Mouse (Mus musculus): ENCODE measurements around the gene Myh9.
"Not testable (repeated sequence)": the region's sequence is repeated elsewhere in the genome, so short reads cannot be mapped to it uniquely, and the experiment has no call there.

Myh9 gene

GRCm38 (mm10) chr15:77867231-77867968 is 25.4 kb upstream of the Myh9 start:
- DNase-seq (ENCODE audit: low spot score in 2 of 2) = not testable (repeated sequence)

- DNase-seq (ENCODE audit: low spot score in 2 of 2) = no peak
Observed at GRCm38 (mm10) chr15:77866583-77867220, 24.7 kb upstream of the Myh9 start.

- no peak for DNase-seq (ENCODE audit: low spot score in 2 of 2)
Observed at GRCm38 (mm10) chr15:77864063-77864758, 22.2 kb upstream of the Myh9 start.

- no peak for DNase-seq (ENCODE audit: low spot score in 2 of 2)
Observed at GRCm38 (mm10) chr15:77862991-77863972, 21.3 kb upstream of the Myh9 start.

GRCm38 (mm10) chr15:77860081-77860665 is 18.2 kb upstream of the Myh9 start:
- no peak for DNase-seq (ENCODE audit: low spot score in 2 of 2)

GRCm38 (mm10) chr15:77857662-77858156 is 15.7 kb upstream of the Myh9 start:
- DNase-seq (ENCODE audit: low spot score in 2 of 2) = peak; percentile 67 to 70

GRCm38 (mm10) chr15:77856541-77856940 is 14.6 kb upstream of the Myh9 start:
- no peak for DNase-seq (ENCODE audit: low spot score in 2 of 2)

GRCm38 (mm10) chr15:77855301-77855700 is 13.3 kb upstream of the Myh9 start:
- no peak for DNase-seq (ENCODE audit: low spot score in 2 of 2)

- no peak for DNase-seq (ENCODE audit: low spot score in 2 of 2)
Observed at GRCm38 (mm10) chr15:77852001-77852400, 10.0 kb upstream of the Myh9 start.

- no peak for DNase-seq (ENCODE audit: low spot score in 2 of 2)
Observed at GRCm38 (mm10) chr15:77851136-77851535, 9.2 kb upstream of the Myh9 start.

- no peak for DNase-seq (ENCODE audit: low spot score in 2 of 2)
Observed at GRCm38 (mm10) chr15:77849572-77850229, 7.7 kb upstream of the Myh9 start.

GRCm38 (mm10) chr15:77849039-77849436 is 7.1 kb upstream of the Myh9 start:
- DNase-seq (ENCODE audit: low spot score in 2 of 2) = no peak

- DNase-seq (ENCODE audit: low spot score in 2 of 2) = no peak
Observed at GRCm38 (mm10) chr15:77848415-77849038, 6.6 kb upstream of the Myh9 start.

GRCm38 (mm10) chr15:77847826-77848225 is 5.9 kb upstream of the Myh9 start:
- no peak for DNase-seq (ENCODE audit: low spot score in 2 of 2)

GRCm38 (mm10) chr15:77847108-77847507 is 5.1 kb upstream of the Myh9 start:
- DNase-seq (ENCODE audit: low spot score in 2 of 2) = no peak

GRCm38 (mm10) chr15:77845931-77846595 is 4.1 kb upstream of the Myh9 start:
- not testable (repeated sequence) for DNase-seq (ENCODE audit: low spot score in 2 of 2)

- DNase-seq (ENCODE audit: low spot score in 2 of 2) = no peak
Observed at GRCm38 (mm10) chr15:77844955-77845635, 3.1 kb upstream of the Myh9 start.

GRCm38 (mm10) chr15:77844048-77844447 is 2.1 kb upstream of the Myh9 start:
- DNase-seq (ENCODE audit: low spot score in 2 of 2) = no peak

All from urinary bladder, postnatal 4 days (tissue).